Mouse (Mus musculus) right cerebral cortex, adult 18-20 months (tissue): ENCODE results near the gene Cry2.
A peak's percentile ranks its signal among the peaks of the same experiment; 100 is the strongest.

Experiments used
- DNase-seq: peaks from one replicate; pipeline ENCODE4 v3.0.0; 2022; ENCODE audit warnings: mixed read lengths

The Cry2 gene

GRCm38 (mm10) chr2:92444376-92444775 lies 10.5 kb upstream of the Cry2 start:
- DNase-seq, result no peak

- no peak for DNase-seq
Observed at GRCm38 (mm10) chr2:92443313-92443712, 9.5 kb upstream of the Cry2 start.

- peak; percentile 85 for DNase-seq
Observed at GRCm38 (mm10) chr2:92442419-92443001, 8.7 kb upstream of the Cry2 start.

- DNase-seq, result no peak
Observed at GRCm38 (mm10) chr2:92440432-92440831, 6.6 kb upstream of the Cry2 start.

- peak; percentile 74 for DNase-seq
Observed at GRCm38 (mm10) chr2:92438567-92438966, 4.7 kb upstream of the Cry2 start.

- peak; percentile 83 for DNase-seq
Observed at GRCm38 (mm10) chr2:92437875-92438274, 4.0 kb upstream of the Cry2 start.

GRCm38 (mm10) chr2:92437366-92437765 lies 3.5 kb upstream of the Cry2 start:
- DNase-seq, result no peak

GRCm38 (mm10) chr2:92435023-92435422 lies 1.2 kb upstream of the Cry2 start:
- DNase-seq, result no peak

GRCm38 (mm10) chr2:92434375-92434745 lies 517 bp upstream of the Cry2 start:
- no peak for DNase-seq

GRCm38 (mm10) chr2:92432299-92433295 lies 1.2 kb downstream of the Cry2 start:
- no peak for DNase-seq

- no peak for DNase-seq
Observed at GRCm38 (mm10) chr2:92431611-92432179, 2.1 kb downstream of the Cry2 start.

GRCm38 (mm10) chr2:92430723-92431541 lies 2.9 kb downstream of the Cry2 start:
- peak; percentile 83 for DNase-seq

- no peak for DNase-seq
Observed at GRCm38 (mm10) chr2:92430089-92430488, 3.8 kb downstream of the Cry2 start.

GRCm38 (mm10) chr2:92427882-92428281 lies 6.0 kb downstream of the Cry2 start:
- peak; percentile 88 for DNase-seq

- DNase-seq, result no peak
Observed at GRCm38 (mm10) chr2:92426426-92426825, 7.4 kb downstream of the Cry2 start.

- DNase-seq, result no peak
Observed at GRCm38 (mm10) chr2:92425366-92425765, 8.5 kb downstream of the Cry2 start.

GRCm38 (mm10) chr2:92424462-92425308 lies 9.2 kb downstream of the Cry2 start:
- no peak for DNase-seq

GRCm38 (mm10) chr2:92423702-92424461 lies 10.0 kb downstream of the Cry2 start:
- peak; percentile 92 for DNase-seq

- DNase-seq, result no peak
Observed at GRCm38 (mm10) chr2:92423156-92423555, 10.7 kb downstream of the Cry2 start.

- DNase-seq, result no peak
Observed at GRCm38 (mm10) chr2:92422388-92423135, 11.3 kb downstream of the Cry2 start.
